Mouse (Mus musculus): ENCODE results near the gene Tcf25.

Tcf25 gene

DNA sequence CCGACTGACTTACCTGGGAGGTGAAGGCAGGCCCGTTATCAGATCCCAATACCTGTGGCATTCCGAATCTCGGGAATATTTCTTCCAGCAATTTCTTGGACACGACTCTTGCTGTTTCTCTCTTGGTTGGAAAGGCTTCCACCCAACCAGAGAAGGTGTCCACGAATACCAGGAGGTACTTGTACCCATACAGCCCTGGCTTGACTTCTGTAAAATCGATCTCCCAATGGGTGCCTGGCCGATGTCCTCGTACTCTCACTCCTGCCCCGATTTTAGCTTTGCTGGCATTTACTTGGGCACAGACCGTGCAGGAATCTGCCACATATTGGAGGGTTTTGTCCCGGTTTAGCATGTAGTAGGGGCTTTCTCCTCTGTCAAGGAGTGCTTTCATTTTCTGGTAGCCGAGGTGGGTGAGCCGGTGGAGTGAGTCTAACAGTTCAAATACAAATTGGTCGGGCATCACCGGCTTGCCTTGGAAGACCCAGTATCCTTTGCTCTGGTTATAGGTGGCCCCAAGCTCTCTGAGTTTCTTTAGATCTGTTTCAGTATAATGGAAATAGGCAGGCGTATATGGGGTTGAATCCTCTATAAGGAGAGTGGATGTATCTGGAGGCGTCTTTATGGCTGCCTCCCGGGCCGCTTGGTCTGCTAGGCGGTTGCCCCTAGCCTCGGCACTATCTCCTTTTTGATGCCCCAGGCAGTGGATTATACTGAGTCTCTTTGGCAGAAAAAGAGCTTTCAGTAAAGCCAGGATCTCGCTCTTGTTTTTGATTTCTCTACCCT is 55.6 kb downstream of the Tcf25 start:
- no peak for TF ChIP-seq GATA4 (IDR thresholded peaks at IDR 0.05; ENCODE audit: insufficient replicate concordance, low read length)

DNA sequence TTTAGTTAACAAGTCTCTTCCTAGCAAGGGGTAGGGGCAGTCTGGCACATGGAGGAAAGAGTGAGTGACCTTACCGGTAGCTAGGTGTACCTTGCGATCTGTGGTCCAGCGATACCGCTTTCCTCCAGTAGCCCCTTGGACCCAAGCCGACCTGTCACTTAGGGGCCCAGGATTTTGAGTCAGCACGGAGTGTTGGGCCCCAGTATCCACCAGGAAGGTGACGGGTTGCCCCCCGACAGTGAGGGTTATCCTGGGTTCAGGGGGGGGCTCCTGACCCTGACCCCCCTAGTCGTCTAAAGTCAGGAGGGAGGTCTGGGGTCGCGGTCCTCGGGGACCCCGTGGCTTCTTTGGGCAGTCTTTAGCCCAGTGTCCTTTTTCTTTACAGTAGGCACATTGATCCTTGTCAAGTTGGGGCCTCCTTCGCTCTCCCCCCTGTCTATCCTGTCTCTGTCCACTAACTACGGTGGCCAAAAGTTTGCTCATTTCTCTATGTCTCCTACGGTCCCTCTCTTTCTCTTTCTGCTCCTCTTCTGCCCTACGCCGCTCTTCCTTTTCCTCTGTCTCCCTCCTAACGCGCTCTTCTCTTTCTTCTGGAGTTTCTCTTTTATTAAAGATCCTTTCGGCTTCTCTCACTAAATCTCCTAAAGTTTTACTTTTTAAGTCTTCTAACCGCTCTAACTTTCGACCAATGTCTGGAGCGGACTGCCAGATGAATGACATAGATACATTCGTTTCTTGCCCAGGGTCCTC is 58.2 kb downstream of the Tcf25 start:
- no peak for TF ChIP-seq GATA4 (IDR thresholded peaks at IDR 0.05; ENCODE audit: insufficient replicate concordance, low read length)

DNA sequence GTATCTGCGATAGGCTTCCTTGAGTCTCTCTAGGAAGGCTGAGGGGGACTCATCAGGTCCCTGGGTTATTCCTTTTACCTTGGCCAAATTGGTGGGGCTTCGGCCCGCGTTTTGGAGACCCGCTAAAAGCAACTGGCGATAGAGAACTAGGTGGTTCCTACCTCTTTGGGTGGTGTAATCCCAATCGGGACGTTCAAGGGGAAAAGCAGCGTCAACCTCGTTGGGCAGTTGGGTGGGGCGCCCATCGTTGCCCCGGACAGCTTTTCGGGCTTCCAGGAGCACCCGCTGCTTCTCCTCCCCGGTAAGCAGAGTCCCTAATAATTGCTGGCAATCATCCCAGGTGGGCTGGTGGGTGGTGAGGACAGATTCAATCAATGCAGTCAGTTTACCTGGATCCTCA is 58.8 kb downstream of the Tcf25 start:
- TF ChIP-seq GATA4 (IDR thresholded peaks at IDR 0.05; ENCODE audit: insufficient replicate concordance, low read length) = no peak

DNA sequence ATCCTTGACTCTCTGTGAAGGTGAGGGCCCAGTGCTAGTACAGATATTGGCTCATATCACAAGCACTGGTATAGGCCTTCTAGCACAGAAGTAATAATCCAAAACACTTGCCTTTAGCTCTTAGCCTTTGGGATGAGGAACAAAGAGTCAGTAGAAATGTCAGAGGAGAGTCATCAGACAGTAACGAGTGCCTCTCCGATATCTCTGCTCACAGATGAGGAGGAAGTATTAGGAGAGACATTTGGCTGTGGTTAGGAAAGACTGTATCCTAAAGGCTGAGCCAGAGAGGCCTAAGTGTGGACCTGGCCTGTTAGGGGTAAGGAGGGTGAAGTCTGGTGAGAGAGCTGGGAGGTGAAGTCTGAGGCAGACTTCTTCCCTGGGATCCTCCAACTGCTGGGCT is 68.2 kb downstream of the Tcf25 start:
- no peak for TF ChIP-seq GATA4 (IDR thresholded peaks at IDR 0.05; ENCODE audit: insufficient replicate concordance, low read length)

DNA sequence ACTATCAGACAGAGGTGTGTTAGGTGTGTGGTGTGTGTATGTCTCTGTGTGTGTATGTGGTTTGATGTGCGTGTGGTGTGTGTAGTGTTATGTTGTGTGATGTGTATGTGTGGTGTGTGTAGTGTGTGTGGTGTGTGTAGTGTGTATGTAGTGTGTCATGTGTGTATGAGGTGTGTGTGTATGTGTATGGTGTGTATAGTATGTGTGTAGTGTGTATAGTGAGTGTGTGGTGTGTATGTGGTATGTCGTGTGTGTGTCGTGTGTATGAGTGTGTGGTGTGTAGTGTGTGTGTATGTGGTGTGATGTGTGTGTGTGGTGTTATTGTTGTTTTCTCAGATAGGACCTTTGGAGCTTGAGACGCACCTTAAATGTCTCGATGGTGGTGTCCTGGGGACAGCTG is 68.8 kb downstream of the Tcf25 start:
- no peak for TF ChIP-seq GATA4 (IDR thresholded peaks at IDR 0.05; ENCODE audit: insufficient replicate concordance, low read length)

DNA sequence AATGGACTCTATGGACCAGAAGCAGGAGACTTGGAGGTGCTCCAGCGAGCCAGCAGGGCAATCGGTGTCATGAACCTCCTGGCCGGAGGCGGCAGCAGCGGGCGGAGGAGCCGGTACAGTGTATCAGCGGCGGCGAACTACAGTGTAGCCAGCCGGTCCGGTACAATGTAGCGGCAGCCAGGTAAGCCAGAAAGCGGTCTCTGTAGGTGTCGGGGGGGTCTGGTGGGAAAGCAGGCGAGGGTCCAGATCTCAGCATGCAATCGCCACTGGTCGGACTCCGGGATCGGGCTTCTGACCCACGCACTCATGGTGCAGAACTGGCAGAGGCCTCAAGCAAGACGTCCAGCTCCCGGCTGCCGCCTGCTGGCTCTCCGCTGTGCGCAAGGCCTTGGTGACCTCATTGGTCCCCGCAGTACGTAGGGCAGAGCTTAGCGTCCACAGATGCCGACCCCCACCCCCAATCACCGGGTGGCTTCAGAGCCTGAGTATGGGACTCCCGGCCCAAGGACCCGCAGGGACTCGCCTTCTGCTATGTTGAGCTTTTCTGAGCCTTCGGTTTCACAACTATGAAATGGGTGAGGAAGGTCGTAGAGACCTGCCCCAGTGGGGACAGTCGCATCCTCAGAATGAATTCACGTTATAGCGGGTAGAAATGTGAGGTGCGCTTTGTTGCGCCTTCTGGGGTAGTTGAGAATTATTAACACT is 69.5 kb downstream of the Tcf25 start:
- 0 out of 2 replicates have a peak, but pooled peaks have one; percentile 24 for TF ChIP-seq GATA4 (IDR thresholded peaks at IDR 0.05; ENCODE audit: insufficient replicate concordance, low read length)

DNA sequence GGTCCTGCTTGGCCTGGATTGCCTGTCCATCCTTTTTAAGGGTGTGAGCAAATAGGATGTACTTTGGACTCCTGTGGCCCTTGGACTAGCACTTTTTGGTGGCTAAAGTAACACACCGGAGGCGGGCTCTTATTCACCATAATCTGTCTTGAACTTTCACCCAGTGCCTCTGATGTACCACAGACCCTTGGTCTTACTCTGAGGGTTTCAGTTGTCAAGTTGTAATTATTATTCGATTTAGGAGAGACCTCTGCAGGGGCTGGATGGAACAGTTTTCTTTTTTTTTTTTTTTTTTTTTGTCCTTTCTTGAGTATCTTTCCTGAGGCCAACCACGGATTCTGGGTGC is 70.0 kb downstream of the Tcf25 start:
- no peak for TF ChIP-seq GATA4 (IDR thresholded peaks at IDR 0.05; ENCODE audit: insufficient replicate concordance, low read length)

DNA sequence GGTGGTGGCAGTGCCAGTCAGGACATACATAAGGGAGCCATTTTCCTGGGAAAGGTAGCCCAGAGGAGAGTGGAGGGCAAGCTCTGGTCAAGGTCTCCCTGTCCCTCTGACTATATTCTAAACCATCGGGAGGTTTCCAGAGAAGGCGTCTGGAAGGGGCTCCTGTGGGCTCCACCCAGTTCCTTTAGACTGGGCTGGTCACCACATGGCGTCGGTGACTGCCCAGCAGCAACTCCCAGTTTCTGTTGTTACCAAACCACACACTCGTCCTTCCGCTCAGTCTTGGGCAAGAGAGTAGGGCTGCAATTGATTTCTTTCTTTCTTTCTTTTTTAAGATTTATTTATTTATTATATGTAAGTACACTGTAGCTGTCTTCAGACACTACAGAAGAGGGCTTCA is 70.6 kb downstream of the Tcf25 start:
- no peak for TF ChIP-seq GATA4 (IDR thresholded peaks at IDR 0.05; ENCODE audit: insufficient replicate concordance, low read length)

DNA sequence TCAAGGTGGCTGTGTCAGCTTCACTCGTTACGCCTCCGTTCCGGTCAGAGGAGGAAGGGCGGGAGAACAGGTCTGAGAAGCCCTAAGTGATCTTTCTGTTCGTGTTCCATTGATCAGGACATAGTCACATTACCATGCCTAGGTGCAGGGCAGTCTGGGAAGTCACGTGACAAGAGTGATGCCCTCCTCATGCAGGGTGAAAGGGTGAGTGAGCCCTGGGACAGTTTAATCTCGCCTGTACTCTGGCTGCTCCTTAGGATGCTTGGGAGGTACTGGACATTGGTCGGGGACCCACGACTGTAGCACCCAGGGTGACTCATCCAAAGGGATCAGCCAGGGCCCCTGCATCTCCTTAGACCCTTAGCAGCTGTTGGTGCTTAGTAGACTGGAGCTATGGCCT is 72.4 kb downstream of the Tcf25 start:
- TF ChIP-seq GATA4 (IDR thresholded peaks at IDR 0.05; ENCODE audit: insufficient replicate concordance, low read length) = no peak

DNA sequence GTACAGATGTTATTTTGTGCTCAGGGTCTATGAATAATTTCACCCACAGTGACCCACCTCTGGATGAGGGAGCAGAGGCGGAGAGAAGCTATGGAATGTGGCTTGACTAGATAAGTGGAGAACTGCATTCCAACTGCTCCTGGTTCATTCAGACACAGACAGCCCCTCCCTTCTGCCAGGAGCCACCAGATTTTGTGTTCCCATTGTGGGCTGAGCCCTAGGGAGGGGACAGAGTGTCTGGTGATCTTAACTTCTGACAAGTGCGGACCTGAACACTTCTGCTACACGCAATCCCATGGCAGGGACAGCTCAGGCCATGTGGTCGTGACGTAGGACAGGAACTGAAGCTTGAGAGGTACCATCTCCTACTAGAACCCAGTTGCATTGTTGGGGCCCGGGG is 73.2 kb downstream of the Tcf25 start:
- no peak for TF ChIP-seq GATA4 (IDR thresholded peaks at IDR 0.05; ENCODE audit: insufficient replicate concordance, low read length)

DNA sequence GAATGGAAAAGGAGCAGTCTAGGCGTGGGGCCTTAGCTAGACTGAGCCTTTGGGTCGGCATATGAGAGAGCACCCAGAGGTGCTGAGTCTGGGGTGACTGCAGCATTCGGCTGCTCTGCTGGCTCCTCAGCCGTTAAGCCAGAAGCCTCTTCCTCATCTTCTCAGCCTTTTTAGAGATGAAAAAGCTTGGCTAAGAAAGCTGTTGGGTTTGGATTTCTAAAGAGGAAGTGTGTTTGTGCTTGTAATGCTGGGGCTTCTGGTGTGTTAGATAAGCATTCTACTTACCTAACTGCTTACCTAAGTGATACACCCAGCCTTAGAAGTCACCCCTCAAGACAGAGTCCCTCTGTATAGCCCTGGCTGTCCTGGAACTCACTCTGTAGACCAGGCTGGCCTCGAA is 77.2 kb downstream of the Tcf25 start:
- no peak for TF ChIP-seq GATA4 (IDR thresholded peaks at IDR 0.05; ENCODE audit: insufficient replicate concordance, low read length)

DNA sequence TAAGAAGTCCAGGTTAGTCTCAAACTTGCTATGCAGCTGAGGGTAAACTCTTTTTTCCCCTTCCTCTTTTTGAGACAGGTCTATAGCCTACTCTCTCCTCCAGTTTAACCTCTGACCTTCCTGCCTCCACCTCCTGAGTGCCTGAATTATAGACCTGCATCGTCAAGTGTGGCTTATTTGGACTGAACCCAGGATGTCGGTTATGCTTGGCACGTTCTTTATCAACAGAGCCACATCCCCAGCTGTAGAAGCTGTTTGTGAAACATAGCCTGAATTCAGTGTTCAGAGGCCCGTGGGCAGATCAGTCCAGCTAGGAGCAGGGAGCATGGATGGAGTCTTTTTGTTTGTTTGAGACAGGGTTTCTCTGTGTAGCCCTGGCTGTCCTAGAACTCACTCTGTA is 78.6 kb downstream of the Tcf25 start:
- TF ChIP-seq GATA4 (IDR thresholded peaks at IDR 0.05; ENCODE audit: insufficient replicate concordance, low read length) = no peak

DNA sequence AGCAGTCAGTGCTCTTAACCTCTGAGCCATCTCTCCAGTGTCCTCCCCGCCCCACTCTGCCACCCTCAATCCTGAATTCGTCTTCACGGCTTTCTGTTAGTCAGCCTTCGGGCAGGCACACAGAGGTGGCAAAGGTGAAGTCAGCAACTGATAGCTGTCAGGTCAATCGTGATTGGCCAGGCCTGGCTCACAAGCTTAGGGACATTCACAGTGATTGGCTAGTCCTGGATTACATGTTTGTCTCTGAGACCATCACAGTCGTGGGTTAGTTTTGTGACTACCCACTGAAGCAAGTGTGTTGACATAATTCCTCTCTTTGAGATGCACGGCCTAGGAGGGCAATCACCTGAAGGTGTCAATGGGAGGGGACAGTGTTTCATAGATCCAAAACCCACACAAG is 79.7 kb downstream of the Tcf25 start:
- no peak for TF ChIP-seq GATA4 (IDR thresholded peaks at IDR 0.05; ENCODE audit: insufficient replicate concordance, low read length)
